Mouse (Mus musculus) lung, embryonic 14.5 days (tissue): ENCODE measurements around the gene Pfdn4. TPM values are rescaled to one million over a fixed set of nuclear protein-coding genes. Genes with fewer than 3 reads are reported as not detected.
"Not testable (repeated sequence)": the region's sequence is repeated elsewhere in the genome, so short reads cannot be mapped to it uniquely, and the experiment has no call there.

ENCODE experiments used
- ATAC-seq: fragments of 200-750 bp; cut with Nextera tagmentation; 2 replicates; pipeline ENCODE4 v1.8.0; 2017; ENCODE audit warnings: mild to moderate bottlenecking, moderate TSS enrichment, moderate library complexity; ENCODE audit not compliant: insufficient read depth
- DNase-seq: peaks from one replicate; pipeline ENCODE4 v3.0.0-alpha.2; 2015
- H3K27ac ChIP-seq: fragments of 300-500 bp; sonication (generic); 2 replicates; pipeline ENCODE4 v1.5.1; 2014; ENCODE audit warnings: low read depth, mild to moderate bottlenecking, moderate library complexity
- H3K27me3 ChIP-seq: fragments of 300-500 bp; sonication (generic); 2 replicates; pipeline ENCODE4 v1.6.1; 2014; ENCODE audit warnings: low read length, control low read depth; ENCODE audit not compliant: insufficient read depth
- H3K36me3 ChIP-seq: fragments of 300-500 bp; sonication (generic); 2 replicates; pipeline ENCODE4 v1.6.1; 2014; ENCODE audit warnings: control low read depth; ENCODE audit not compliant: insufficient read depth
- H3K4me1 ChIP-seq: fragments of 300-500 bp; sonication (generic); 2 replicates; pipeline ENCODE4 v1.6.1; 2014; ENCODE audit warnings: antibody characterized with exemption, control low read depth; ENCODE audit not compliant: insufficient read depth
- H3K4me2 ChIP-seq: fragments of 300-500 bp; sonication (generic); 2 replicates; pipeline ENCODE4 v1.6.1; 2014; ENCODE audit warnings: mild to moderate bottlenecking
- H3K4me3 ChIP-seq: fragments of 300-500 bp; sonication (generic); 2 replicates; pipeline ENCODE4 v1.5.1; 2014; ENCODE audit warnings: low read depth, low read length
- H3K9ac ChIP-seq: fragments of 300-500 bp; sonication (generic); 2 replicates; pipeline ENCODE4 v1.6.1; 2014
- H3K9me3 ChIP-seq: fragments of 300-500 bp; sonication (generic); 2 replicates; pipeline ENCODE4 v1.6.1; 2016; ENCODE audit warnings: low read depth, low read length, control low read depth
- CTCF ChIP-seq: IDR thresholded peaks from 2 replicates; pipeline ENCODE4 v1.5.1; 2016; ENCODE audit warnings: antibody characterized with exemption, low read depth
- WGBS: fragments of 180-500 bp; shearing (Covaris S2); extraction: QIAGEN DNeasy Blood & Tissue Kit; methylation state at CpG from one replicate; pipeline ENCODE4 v1.1.7; 2014; 5-methylcytosine and 5-hydroxymethylcytosine counted together
- polyA plus RNA-seq: library from polyadenylated mRNA; unstranded; fragments of >200 nt; fragmentation: Nextera tagmentation; extraction: Ambion mirVana; gene quantifications from 2 replicates; pipeline ENCODE4 v1.2.1, GENCODE M21; 2014

Pfdn4 gene
- 78.5 and 86.2 TPM in 2 replicates for polyA plus RNA-seq

- H3K36me3 ChIP-seq, result no peaks in the 10 kb centered on the region
- H3K4me3 ChIP-seq, result peak within 1 kb of the TSS; percentile 22; the same call in 1 of the 2 replicates
- TF ChIP-seq CTCF, result no peak
- H3K4me1 ChIP-seq, result peaks cover 3% of the 10 kb centered on the region; the same call in 1 of the 2 replicates
- no peak within 1 kb of the TSS for H3K27ac ChIP-seq
- ATAC-seq, result no peak
- WGBS, result 1% methylated on average over 46 of the region's 46 CpGs
- H3K4me2 ChIP-seq, result peak within 1 kb of the TSS; percentile 48
- H3K9me3 ChIP-seq, result no peaks in the 10 kb centered on the region
- DNase-seq, result peak; percentile 71
- no peak within 1 kb of the TSS for H3K9ac ChIP-seq
- peaks cover 67% of the 10 kb centered on the region for H3K27me3 ChIP-seq
These were observed at the start of gene Pfdn4 for GRCm38 (mm10) chr2:170496154-170496930. Pfdn4 (plus strand) TSS chr2:170496428.

- Histone ChIP-seq H3K4me1 (no peaks in the 10 kb centered on the region), H3K27me3 (no peaks in the 10 kb centered on the region), H3K9me3 (no peaks in the 10 kb centered on the region), H3K9ac (no peak overlapping the region), H3K36me3 (no peaks in the 10 kb centered on the region), H3K4me2 (no peak overlapping the region), H3K4me3 (no peak overlapping the region), H3K27ac (no peak overlapping the region)
- TF ChIP-seq CTCF, result no peak
- DNase-seq (no peak), ATAC-seq (no peak)
- 60% methylated on average over 5 of the region's 5 CpGs for WGBS
These were observed 49.3 kb upstream of the Pfdn4 start for GRCm38 (mm10) chr2:170446843-170447383.

GRCm38 (mm10) chr2:170447651-170448050 is 48.6 kb upstream of the Pfdn4 start:
- H3K36me3 ChIP-seq, result no peaks in the 10 kb centered on the region
- H3K27me3 ChIP-seq, result no peaks in the 10 kb centered on the region
- TF ChIP-seq CTCF, result no peak
- no peak overlapping the region for H3K9ac ChIP-seq
- H3K4me3 ChIP-seq, result no peak overlapping the region
- no peaks in the 10 kb centered on the region for H3K9me3 ChIP-seq
- H3K27ac ChIP-seq, result no peak overlapping the region
- 60% methylated on average over 10 of the region's 10 CpGs for WGBS
- no peak overlapping the region for H3K4me2 ChIP-seq
- ATAC-seq (no peak), DNase-seq (no peak)
- no peaks in the 10 kb centered on the region for H3K4me1 ChIP-seq

GRCm38 (mm10) chr2:170450933-170451332 is 45.3 kb upstream of the Pfdn4 start:
- 5% methylated on average over 9 of the region's 9 CpGs for WGBS
- Histone ChIP-seq H3K9ac (no peak overlapping the region), H3K4me3 (no peak overlapping the region), H3K4me1 (no peaks in the 10 kb centered on the region), H3K27ac (no peak overlapping the region), H3K36me3 (no peaks in the 10 kb centered on the region), H3K9me3 (no peaks in the 10 kb centered on the region), H3K4me2 (peak overlapping the region; percentile 38), H3K27me3 (no peaks in the 10 kb centered on the region)
- TF ChIP-seq CTCF, result peak; percentile 93
- DNase-seq (peak; percentile 95), ATAC-seq (peak; percentile 79)

GRCm38 (mm10) chr2:170453809-170454208 is 42.4 kb upstream of the Pfdn4 start:
- 47% methylated on average over 3 of the region's 4 CpGs for WGBS
- ATAC-seq, H3K27me3 ChIP-seq: not testable (repeated sequence)

GRCm38 (mm10) chr2:170459183-170459582 is 37.0 kb upstream of the Pfdn4 start:
- ATAC-seq, result no peak
- H3K27ac ChIP-seq, result no peak overlapping the region
- no peaks in the 10 kb centered on the region for H3K27me3 ChIP-seq
- WGBS, result 52% methylated on average over 10 of the region's 10 CpGs
- DNase-seq, result no peak
- H3K36me3 ChIP-seq, result no peaks in the 10 kb centered on the region
- no peak for TF ChIP-seq CTCF
- H3K9me3 ChIP-seq, result no peaks in the 10 kb centered on the region
- no peak overlapping the region for H3K4me3 ChIP-seq
- no peaks in the 10 kb centered on the region for H3K4me1 ChIP-seq
- H3K9ac ChIP-seq, result no peak overlapping the region
- H3K4me2 ChIP-seq, result no peak overlapping the region

More at GRCm38 (mm10) chr2:170453809-170454208, 42.4 kb upstream of the Pfdn4 start:
- not testable (repeated sequence) for H3K4me3 ChIP-seq, H3K9ac ChIP-seq, H3K27ac ChIP-seq, H3K36me3 ChIP-seq, H3K4me1 ChIP-seq, H3K4me2 ChIP-seq, DNase-seq, H3K9me3 ChIP-seq

- Histone ChIP-seq H3K9ac (no peak overlapping the region), H3K9me3 (no peaks in the 10 kb centered on the region), H3K4me3 (no peak overlapping the region), H3K36me3 (no peaks in the 10 kb centered on the region), H3K4me1 (no peaks in the 10 kb centered on the region), H3K4me2 (no peak overlapping the region), H3K27me3 (no peaks in the 10 kb centered on the region), H3K27ac (no peak overlapping the region)
- WGBS, result 28% methylated on average over 9 of the region's 9 CpGs
- no peak for DNase-seq
- no peak for TF ChIP-seq CTCF
- ATAC-seq, result no peak
These were observed 36.4 kb upstream of the Pfdn4 start for GRCm38 (mm10) chr2:170459805-170460204.
